9 mouse cellular contexts compared by ENCODE assay signal in genomic region chr15:8568286-8568644, GRCm38 (mm10). TPM values are rescaled to one million over a fixed set of nuclear protein-coding genes. Genes with fewer than 3 reads are reported as not detected.
DNase-seq lines count a peak whose midpoint lies in the region; ATAC-seq lines count a peak whose summit lies in the region.
"Had no signal": no experiment of that assay in that cellular context is flagged by ENCODE, and none has a peak within 500 bp of the region (broad histone marks: within the 10 kb centered on the region; RNA-seq: fewer than 3 reads in every experiment).

No protein-coding gene starts in this region.

- ATAC-seq in forebrain, embryonic 12.5 days (ENCODE audit: low FRiP score): 0 out of 2 replicates have a peak, but pooled peaks have one; percentile 2
- ATAC-seq in limb, embryonic 12.5 days (ENCODE audit: insufficient number of reproducible peaks, insufficient read depth, low FRiP score, low TSS enrichment, low read depth): no peak
- ATAC-seq in neural tube, embryonic 13.5 days (ENCODE audit: low read depth): no peak
- ATAC-seq in frontal cortex, adult (ENCODE audit: low TSS enrichment): no peak
- no peak for ATAC-seq in megakaryocyte-erythroid progenitor cell, adult 5-6 weeks (replicated peaks; ENCODE audit: low FRiP score, low TSS enrichment, poor library complexity, severe bottlenecking)

- peak overlapping the region; percentile 57 for H3K9ac ChIP-seq in forebrain, embryonic 12.5 days
- peak overlapping the region; percentile 42; the same call in 1 of the 2 replicates for H3K9ac ChIP-seq in limb, embryonic 12.5 days (replicated peaks)
- H3K9ac ChIP-seq in neural tube, embryonic 13.5 days: peak overlapping the region; percentile 69; the same call in 1 of the 2 replicates

- no peaks in the 10 kb centered on the region for H3K36me3 ChIP-seq in forebrain, embryonic 12.5 days (replicated peaks)
- no peaks in the 10 kb centered on the region for H3K36me3 ChIP-seq in limb, embryonic 12.5 days
- no peaks in the 10 kb centered on the region for H3K36me3 ChIP-seq in neural tube, embryonic 13.5 days

- whole genome bisulfite sequencing in forebrain, embryonic 12.5 days: 6% methylated on average over 7 of the region's 7 CpGs
- 6% methylated on average over 7 of the region's 7 CpGs for WGBS in limb, embryonic 12.5 days
- WGBS in neural tube, embryonic 13.5 days: 5% methylated on average over 7 of the region's 7 CpGs

- no peaks in the 10 kb centered on the region for H3K9me3 ChIP-seq in forebrain, embryonic 12.5 days
- H3K9me3 ChIP-seq in limb, embryonic 12.5 days: no peaks in the 10 kb centered on the region
- H3K9me3 ChIP-seq in neural tube, embryonic 13.5 days: no peaks in the 10 kb centered on the region

- peaks cover 26% of the 10 kb centered on the region for H3K27me3 ChIP-seq in forebrain, embryonic 12.5 days
- H3K27me3 ChIP-seq in limb, embryonic 12.5 days: peaks cover 27% of the 10 kb centered on the region
- peaks cover 23% of the 10 kb centered on the region for H3K27me3 ChIP-seq in neural tube, embryonic 13.5 days

- peak overlapping the region; percentile 53 for H3K4me3 ChIP-seq in forebrain, embryonic 12.5 days (replicated peaks)
- H3K4me3 ChIP-seq in limb, embryonic 12.5 days (replicated peaks): peak overlapping the region; percentile 54
- peak overlapping the region; percentile 56 for H3K4me3 ChIP-seq in neural tube, embryonic 13.5 days

- H3K4me2 ChIP-seq in forebrain, embryonic 12.5 days: peak overlapping the region; percentile 95
- H3K4me2 ChIP-seq in limb, embryonic 12.5 days: peak overlapping the region; percentile 94
- peak overlapping the region; percentile 96 for H3K4me2 ChIP-seq in neural tube, embryonic 13.5 days

- H3K4me1 ChIP-seq in forebrain, embryonic 12.5 days: peaks cover 12% of the 10 kb centered on the region
- H3K4me1 ChIP-seq in limb, embryonic 12.5 days (replicated peaks): peaks cover 7% of the 10 kb centered on the region; the same call in 1 of the 2 replicates
- peaks cover 12% of the 10 kb centered on the region for H3K4me1 ChIP-seq in neural tube, embryonic 13.5 days (replicated peaks)

- peak; percentile 13 for DNase-seq in gastrocnemius, postnatal 25 days
- no peak for DNase-seq in gastrocnemius, adult 8-10 months (ENCODE audit: low spot score in 2 of 2)
- DNase-seq in CD4-positive helper T cell, adult 2 months (ENCODE audit: low read depth, low spot score): peak; percentile 53

- no peak overlapping the region for H3K27ac ChIP-seq in forebrain, embryonic 12.5 days
- no peak overlapping the region for H3K27ac ChIP-seq in limb, embryonic 12.5 days
- no peak overlapping the region for H3K27ac ChIP-seq in neural tube, embryonic 13.5 days (replicated peaks)

RNA-seq across cellular contexts. Expression of gene Gm2310, which starts 48.5 kb away (rescaled TPM):
- not detected for total RNA-seq in gastrocnemius, postnatal 25 days (2021)
- total RNA-seq in gastrocnemius, adult 8-10 months (2022): not detected
- not detected in 2 replicates for polyA plus RNA-seq in forebrain, embryonic 12.5 days (2016; fragmentation: Nextera tagmentation; extraction: Ambion mirVana)
- not detected in 2 replicates for polyA plus RNA-seq in limb, embryonic 12.5 days (2016; fragmentation: Nextera tagmentation; extraction: Ambion mirVana)
- polyA plus RNA-seq in neural tube, embryonic 13.5 days (2015; fragmentation: Nextera tagmentation; extraction: Ambion mirVana): not detected in 2 replicates
- total RNA-seq in megakaryocyte-erythroid progenitor cell, adult 5-6 weeks (2014; fragmentation: Nextera tagmentation): not detected in 2 replicates
- total RNA-seq in megakaryocyte-erythroid progenitor cell, adult 5-6 weeks (2017): not detected in 2 replicates
- polyA plus RNA-seq: gonadal fat pad, adult 2 months had no signal

Comparison
In these comparisons a context has a peak if more than half of its experiments do, and no peak if none do; other contexts are left out.
1. DNase-seq: peak in gastrocnemius, postnatal 25 days (single experiment) and CD4-positive helper T cell, adult 2 months (single experiment); none in gastrocnemius, adult 8-10 months (0 of 2).
2. Peak in every context shown above with its lines, with median percentiles within 50 percentile points of each other: H3K4me2 ChIP-seq, H3K4me3 ChIP-seq and H3K9ac ChIP-seq.